Mouse (Mus musculus) intestine, embryonic 16.5 days (tissue): ENCODE data around the gene Prr27. TPM values are rescaled to one million over a fixed set of nuclear protein-coding genes. Genes with fewer than 3 reads are reported as not detected.

Experiments used
- ATAC-seq: fragments of 200-750 bp; cut with Nextera tagmentation; 2 replicates; pipeline ENCODE4 v1.8.0; 2017; ENCODE audit warnings: moderate TSS enrichment, moderate library complexity
- H3K27ac ChIP-seq: fragments of 300-500 bp; sonication (generic); 2 replicates; pipeline ENCODE4 v1.5.1; 2014; ENCODE audit warnings: mild to moderate bottlenecking, low read length
- H3K27me3 ChIP-seq: fragments of 300-500 bp; sonication (generic); replicated peaks from 2 replicates; pipeline ENCODE4 v1.6.1; 2014; ENCODE audit warnings: low read length, control low read depth, mixed read lengths; ENCODE audit not compliant: control insufficient read depth, insufficient read depth
- H3K36me3 ChIP-seq: fragments of 300-500 bp; sonication (generic); 2 replicates; pipeline ENCODE4 v1.6.1; 2014; ENCODE audit warnings: low read length, control low read depth; ENCODE audit not compliant: control insufficient read depth, insufficient read depth
- H3K4me1 ChIP-seq: fragments of 300-500 bp; sonication (generic); 2 replicates; pipeline ENCODE4 v1.6.1; 2014; ENCODE audit warnings: low read length, control low read depth, mixed read lengths; ENCODE audit not compliant: control insufficient read depth, insufficient read depth
- H3K4me2 ChIP-seq: fragments of 300-500 bp; sonication (generic); 2 replicates; pipeline ENCODE4 v1.6.1; 2014; ENCODE audit warnings: low read depth, low read length, control low read depth
- H3K4me3 ChIP-seq: fragments of 300-500 bp; sonication (generic); 2 replicates; pipeline ENCODE4 v1.5.1; 2014; ENCODE audit warnings: mild to moderate bottlenecking, low read length
- H3K9ac ChIP-seq: fragments of 300-500 bp; sonication (generic); 2 replicates; pipeline ENCODE4 v1.6.1; 2014; ENCODE audit warnings: low read depth, low read length
- H3K9me3 ChIP-seq: fragments of 300-500 bp; sonication (generic); 2 replicates; pipeline ENCODE4 v1.6.1; 2016; ENCODE audit warnings: low read length, control low read depth; ENCODE audit not compliant: control insufficient read depth
- WGBS: fragments of 180-500 bp; shearing (Covaris S2); extraction: QIAGEN DNeasy Blood & Tissue Kit; methylation state at CpG from one replicate; pipeline ENCODE4 v1.1.7; 2014; 5-methylcytosine and 5-hydroxymethylcytosine counted together
- polyA plus RNA-seq: library from polyadenylated mRNA; unstranded; fragments of >200 nt; fragmentation: Nextera tagmentation; extraction: Ambion mirVana; gene quantifications from 2 replicates; pipeline ENCODE4 v1.2.1, GENCODE M21; 2015

Prr27 gene
- polyA plus RNA-seq, result not detected in 2 replicates

DNA sequence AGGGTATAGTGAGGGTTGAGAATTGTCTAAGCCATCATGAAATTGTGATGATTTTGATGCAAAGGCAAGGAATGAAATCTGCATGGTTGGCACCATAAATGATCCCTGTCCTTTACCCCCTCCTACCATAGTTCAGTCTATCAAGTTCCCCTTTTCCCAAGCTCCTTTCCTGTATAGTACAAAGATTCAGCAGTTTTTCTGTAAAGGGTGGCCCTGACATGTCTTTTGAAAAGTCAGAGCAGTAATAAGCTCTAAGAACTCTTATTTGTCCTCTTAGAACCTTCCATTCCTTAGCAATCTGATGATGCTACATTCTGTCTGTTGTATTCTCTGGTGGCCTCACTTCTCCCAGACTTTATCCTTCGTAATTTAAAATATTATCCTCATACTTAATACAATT is at the start of gene Prr27:
Gene Prr27 (plus strand): TSS at position 301 of the 400 bp plus-strand sequence.
- no peak for ATAC-seq
- Histone ChIP-seq H3K9ac (no peak within 1 kb of the TSS), H3K36me3 (no peaks in the 10 kb centered on the region), H3K27me3 (no peaks in the 10 kb centered on the region), H3K4me2 (no peak within 1 kb of the TSS), H3K27ac (no peak within 1 kb of the TSS), H3K4me3 (no peak within 1 kb of the TSS), H3K4me1 (no peaks in the 10 kb centered on the region), H3K9me3 (no peaks in the 10 kb centered on the region)
- 60% methylated on average over 1 of the region's 1 CpGs for WGBS

DNA sequence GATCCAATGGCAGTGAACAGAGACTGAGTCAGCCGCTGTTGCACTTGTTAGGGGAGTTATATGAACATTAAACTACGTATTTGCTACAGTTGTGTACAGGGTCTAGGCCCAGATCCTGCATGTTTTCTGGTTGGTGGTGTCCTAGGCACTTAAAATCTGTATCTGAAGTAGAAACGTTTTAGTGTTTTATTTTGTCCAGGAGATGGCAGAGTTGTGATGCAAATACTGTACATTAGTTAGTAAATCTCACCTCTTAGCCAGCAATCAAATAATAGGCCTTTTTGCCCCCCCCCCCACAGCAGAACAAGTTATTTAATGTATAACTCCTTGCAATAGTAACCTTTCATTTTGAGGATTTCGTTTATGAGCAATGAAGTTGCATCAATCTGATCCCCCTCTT is 42.8 kb upstream of the Prr27 start:
- Histone ChIP-seq H3K4me3 (no peak overlapping the region), H3K4me1 (no peaks in the 10 kb centered on the region), H3K4me2 (no peak overlapping the region), H3K9me3 (no peaks in the 10 kb centered on the region), H3K36me3 (no peaks in the 10 kb centered on the region), H3K27me3 (no peaks in the 10 kb centered on the region), H3K27ac (no peak overlapping the region), H3K9ac (no peak overlapping the region)
- WGBS, result 55% methylated on average over 4 of the region's 4 CpGs
- no peak for ATAC-seq

DNA sequence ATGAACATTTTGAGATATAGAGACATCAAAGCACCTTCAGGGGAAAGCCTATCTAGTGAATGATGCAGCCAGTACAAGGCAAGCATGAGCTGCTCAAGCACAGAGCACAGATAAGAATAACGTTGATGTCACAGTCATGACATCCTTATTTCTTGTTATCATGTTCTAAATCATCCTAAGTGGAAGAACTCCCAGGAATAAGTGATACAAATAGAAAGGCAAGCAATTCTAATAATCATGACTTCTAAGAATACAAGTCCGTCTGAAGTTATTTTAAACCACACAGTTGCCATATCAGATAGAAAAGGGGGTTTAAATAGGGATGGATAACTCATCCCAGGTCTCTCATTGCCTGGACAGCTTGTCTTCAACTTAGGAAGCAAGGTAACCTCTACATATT is 17.7 kb upstream of the Prr27 start, which contains the start of gene Csn1s2b:
Gene Csn1s2b (plus strand): TSS at position 301 of the 400 bp plus-strand sequence.
- no peak for ATAC-seq
- Histone ChIP-seq H3K4me3 (no peak within 1 kb of the TSS), H3K36me3 (no peaks in the 10 kb centered on the region), H3K4me1 (no peaks in the 10 kb centered on the region), H3K9ac (no peak within 1 kb of the TSS), H3K4me2 (no peak within 1 kb of the TSS), H3K27me3 (no peaks in the 10 kb centered on the region), H3K27ac (no peak within 1 kb of the TSS), H3K9me3 (no peaks in the 10 kb centered on the region)
- WGBS, result 65% methylated on average over 2 of the region's 2 CpGs

DNA sequence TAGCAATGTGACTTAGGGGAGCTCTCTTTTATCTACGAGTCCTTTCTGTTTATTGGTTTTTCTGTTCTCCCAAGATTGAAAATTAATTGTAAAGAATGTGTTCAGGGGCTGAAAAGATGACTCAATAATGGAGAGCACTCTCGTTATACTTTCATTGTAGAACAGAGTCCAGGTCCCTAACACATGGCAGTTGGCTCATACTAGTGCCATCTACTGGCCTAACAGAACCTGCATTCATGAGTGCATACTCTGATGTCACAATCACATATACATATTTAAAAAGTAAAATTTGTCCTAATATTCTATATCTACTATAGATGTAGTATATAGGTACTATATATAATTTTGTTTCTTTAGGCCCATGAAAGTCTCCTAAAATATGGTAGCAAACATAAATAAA is 16.2 kb upstream of the Prr27 start:
- H3K4me1 ChIP-seq, result no peaks in the 10 kb centered on the region
- no peak overlapping the region for H3K27ac ChIP-seq
- 69% methylated on average over 2 of the region's 2 CpGs for WGBS
- no peak overlapping the region for H3K9ac ChIP-seq
- no peak overlapping the region for H3K4me3 ChIP-seq
- H3K9me3 ChIP-seq, result no peaks in the 10 kb centered on the region
- ATAC-seq, result no peak
- no peaks in the 10 kb centered on the region for H3K27me3 ChIP-seq
- no peaks in the 10 kb centered on the region for H3K36me3 ChIP-seq
- H3K4me2 ChIP-seq, result no peak overlapping the region

DNA sequence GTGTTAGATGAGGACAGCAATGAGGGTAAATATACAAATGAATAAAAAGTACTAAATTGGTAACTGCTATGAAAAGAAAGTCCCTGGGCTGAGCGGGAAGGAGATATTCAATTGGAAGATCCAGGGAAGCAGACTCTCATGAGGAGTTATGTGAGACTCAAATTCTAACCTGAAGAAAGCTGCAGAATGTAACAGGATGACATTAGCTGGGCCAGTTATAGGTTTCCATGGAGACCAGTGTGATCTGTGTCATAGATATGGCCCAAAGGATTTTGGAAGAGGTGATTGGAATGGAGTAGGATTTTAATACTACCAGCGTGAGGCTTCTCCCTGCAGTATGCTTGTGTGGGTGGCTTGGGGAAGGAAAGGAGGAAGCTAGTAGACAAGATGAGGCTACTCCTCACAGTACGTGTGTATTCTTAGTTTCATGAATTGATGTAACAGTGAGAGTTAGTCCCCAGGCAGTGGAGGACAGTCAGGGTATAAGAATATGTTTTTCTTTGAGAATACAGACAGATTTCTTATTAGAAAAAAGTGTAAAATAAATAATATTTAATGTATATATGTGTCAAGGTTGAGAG is 29.7 kb downstream of the Prr27 start:
- Histone ChIP-seq H3K9me3 (no peaks in the 10 kb centered on the region), H3K27ac (no peak overlapping the region), H3K27me3 (no peaks in the 10 kb centered on the region), H3K36me3 (no peaks in the 10 kb centered on the region), H3K4me1 (no peaks in the 10 kb centered on the region), H3K9ac (no peak overlapping the region), H3K4me3 (no peak overlapping the region), H3K4me2 (no peak overlapping the region)
- ATAC-seq, result no peak
- 76% methylated on average over 3 of the region's 3 CpGs for WGBS

DNA sequence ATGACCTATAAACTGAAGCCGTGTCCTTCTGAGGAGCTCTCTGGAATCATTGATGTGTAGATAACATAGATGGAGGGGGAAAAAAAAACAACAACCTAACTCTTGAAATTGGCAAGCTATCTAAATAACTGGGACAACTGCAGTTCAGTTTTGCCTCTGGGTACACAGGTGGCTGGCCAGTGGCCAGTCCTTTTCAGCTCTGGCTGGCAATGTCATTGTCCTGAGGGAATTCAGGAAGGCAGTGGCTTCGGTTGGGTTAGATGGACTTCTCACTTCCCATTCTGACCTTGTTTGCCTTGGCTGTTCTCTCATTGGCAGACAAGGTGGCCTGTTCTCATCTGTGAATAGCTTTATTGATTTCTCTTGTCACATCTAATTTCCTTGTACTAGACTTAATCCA is 44.6 kb downstream of the Prr27 start:
- no peaks in the 10 kb centered on the region for H3K4me1 ChIP-seq
- no peak overlapping the region for H3K27ac ChIP-seq
- H3K27me3 ChIP-seq, result no peaks in the 10 kb centered on the region
- H3K36me3 ChIP-seq, result no peaks in the 10 kb centered on the region
- WGBS, result 56% methylated on average over 2 of the region's 2 CpGs
- no peak overlapping the region for H3K9ac ChIP-seq
- no peak overlapping the region for H3K4me2 ChIP-seq
- H3K4me3 ChIP-seq, result no peak overlapping the region
- no peak for ATAC-seq
- no peaks in the 10 kb centered on the region for H3K9me3 ChIP-seq

DNA sequence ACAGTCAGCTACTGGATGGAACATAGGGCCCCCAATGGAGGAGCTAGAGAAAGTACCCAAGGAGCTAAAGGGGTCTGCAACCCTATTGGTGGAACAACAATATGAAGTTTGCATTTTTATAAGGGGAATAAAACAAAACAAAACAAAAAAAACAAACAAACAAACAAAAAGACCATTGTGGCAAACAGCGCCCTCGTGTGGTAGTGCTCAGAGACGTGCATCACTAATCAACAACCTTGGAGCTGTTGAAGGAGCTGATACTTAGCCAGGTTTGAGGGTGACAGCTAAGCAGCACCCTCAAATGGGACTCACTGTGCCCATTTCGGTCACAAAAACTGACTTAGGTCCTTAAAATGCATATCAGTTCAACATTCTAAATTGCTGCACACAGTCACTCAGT is 45.9 kb downstream of the Prr27 start:
- 27% methylated on average over 4 of the region's 4 CpGs for WGBS

DNA sequence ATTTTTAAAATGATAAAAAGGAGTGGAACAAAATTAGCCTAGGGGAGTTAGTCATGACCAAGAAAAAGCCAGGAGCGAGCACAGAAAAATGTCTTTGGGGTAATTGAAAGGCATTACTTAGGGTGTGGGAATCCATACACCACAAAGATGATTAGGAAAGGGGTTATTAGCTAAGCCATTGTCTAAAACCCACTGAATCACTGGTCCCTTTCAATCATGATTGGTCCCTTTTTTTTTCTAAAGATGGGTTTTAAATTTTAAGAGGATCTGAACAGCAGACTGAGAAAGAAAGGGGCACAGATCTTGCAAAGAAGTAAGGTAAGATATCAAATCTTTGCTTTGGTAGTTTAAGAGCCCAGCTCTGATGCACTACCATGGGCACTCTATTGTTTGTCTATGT is 59.2 kb downstream of the Prr27 start, which contains the start of gene Odam:
Gene Odam (plus strand): TSS at position 301 of the 400 bp plus-strand sequence.
- Histone ChIP-seq H3K27ac (no peak within 1 kb of the TSS), H3K36me3 (no peaks in the 10 kb centered on the region), H3K4me3 (no peak within 1 kb of the TSS), H3K4me2 (no peak within 1 kb of the TSS), H3K27me3 (no peaks in the 10 kb centered on the region), H3K9me3 (no peaks in the 10 kb centered on the region), H3K9ac (no peak within 1 kb of the TSS), H3K4me1 (no peaks in the 10 kb centered on the region)
- no peak for ATAC-seq
- 90% methylated on average over 1 of the region's 1 CpGs for WGBS

More for the DNA sequence above, 45.9 kb downstream of the Prr27 start:
- no peak for ATAC-seq
- Histone ChIP-seq H3K4me1 (no peaks in the 10 kb centered on the region), H3K27ac (no peak overlapping the region), H3K9ac (no peak overlapping the region), H3K27me3 (no peaks in the 10 kb centered on the region), H3K4me2 (no peak overlapping the region), H3K4me3 (no peak overlapping the region), H3K9me3 (no peaks in the 10 kb centered on the region), H3K36me3 (no peaks in the 10 kb centered on the region)
